Mouse (Mus musculus): ENCODE measurements around the gene Dnajb1. TPM values are rescaled to one million over a fixed set of nuclear protein-coding genes. Genes with fewer than 3 reads are reported as not detected.

The Dnajb1 gene
- polyA plus RNA-seq, 1 experiment from 2014 or later: 69.6 TPM

- Histone ChIP-seq H3K4me2 (ENCODE audit: low read depth, low read length) (no peak overlapping the region), H3K27me3 (ENCODE audit: control insufficient read depth, insufficient read depth, low read length) (no peaks in the 10 kb centered on the region), H3K9ac (ENCODE audit: low read length) (no peak overlapping the region), H3K36me3 (ENCODE audit: control insufficient read depth, insufficient read depth, low read length) (peaks cover 4% of the 10 kb centered on the region; the same call in 1 of the 2 replicates), H3K27ac (ENCODE audit: low read length) (no peak overlapping the region), H3K9me3 (replicated peaks; ENCODE audit: control insufficient read depth, low read length) (no peaks in the 10 kb centered on the region), H3K4me3 (replicated peaks; ENCODE audit: low read length) (no peak overlapping the region), H3K4me1 (ENCODE audit: control insufficient read depth, insufficient read depth, low read length) (no peaks in the 10 kb centered on the region)
- 75% methylated on average over 2 of the region's 2 CpGs for WGBS
- ATAC-seq (ENCODE audit: insufficient read depth, low FRiP score): no peak
Observed at GRCm38 (mm10) chr8:83617111-83617510, 9.1 kb downstream of the Dnajb1 start.

- Histone ChIP-seq H3K4me2 (ENCODE audit: low read depth, low read length) (no peak overlapping the region), H3K9me3 (replicated peaks; ENCODE audit: control insufficient read depth, low read length) (no peaks in the 10 kb centered on the region), H3K4me1 (ENCODE audit: control insufficient read depth, insufficient read depth, low read length) (no peaks in the 10 kb centered on the region), H3K27me3 (ENCODE audit: control insufficient read depth, insufficient read depth, low read length) (no peaks in the 10 kb centered on the region), H3K36me3 (ENCODE audit: control insufficient read depth, insufficient read depth, low read length) (no peaks in the 10 kb centered on the region), H3K27ac (ENCODE audit: low read length) (no peak overlapping the region), H3K9ac (ENCODE audit: low read length) (no peak overlapping the region), H3K4me3 (replicated peaks; ENCODE audit: low read length) (no peak overlapping the region)
- no peak for ATAC-seq (ENCODE audit: insufficient read depth, low FRiP score)
- 94% methylated on average over 2 of the region's 2 CpGs for WGBS
Observed at GRCm38 (mm10) chr8:83618566-83618965, 10.6 kb downstream of the Dnajb1 start.

GRCm38 (mm10) chr8:83619568-83620285 is 11.7 kb downstream of the Dnajb1 start:
- Histone ChIP-seq H3K4me1 (ENCODE audit: control insufficient read depth, insufficient read depth, low read length) (no peaks in the 10 kb centered on the region), H3K36me3 (ENCODE audit: control insufficient read depth, insufficient read depth, low read length) (no peaks in the 10 kb centered on the region), H3K4me3 (replicated peaks; ENCODE audit: low read length) (no peak overlapping the region), H3K4me2 (ENCODE audit: low read depth, low read length) (no peak overlapping the region), H3K27me3 (ENCODE audit: control insufficient read depth, insufficient read depth, low read length) (no peaks in the 10 kb centered on the region), H3K9me3 (replicated peaks; ENCODE audit: control insufficient read depth, low read length) (no peaks in the 10 kb centered on the region), H3K27ac (ENCODE audit: low read length) (peak overlapping the region; percentile 78), H3K9ac (ENCODE audit: low read length) (no peak overlapping the region)
- WGBS: 68% methylated on average over 9 of the region's 9 CpGs
- ATAC-seq (ENCODE audit: insufficient read depth, low FRiP score): peak; percentile 81; the same call in 1 of the 2 replicates

GRCm38 (mm10) chr8:83621691-83622388 is 13.8 kb downstream of the Dnajb1 start:
- H3K36me3 ChIP-seq (ENCODE audit: control insufficient read depth, insufficient read depth, low read length): no peaks in the 10 kb centered on the region
- peak overlapping the region; percentile 42 for H3K4me3 ChIP-seq (replicated peaks; ENCODE audit: low read length)
- H3K27me3 ChIP-seq (ENCODE audit: control insufficient read depth, insufficient read depth, low read length): no peaks in the 10 kb centered on the region
- H3K9me3 ChIP-seq (replicated peaks; ENCODE audit: control insufficient read depth, low read length): no peaks in the 10 kb centered on the region
- H3K27ac ChIP-seq (ENCODE audit: low read length): no peak overlapping the region
- no peak for ATAC-seq (ENCODE audit: insufficient read depth, low FRiP score)
- no peaks in the 10 kb centered on the region for H3K4me1 ChIP-seq (ENCODE audit: control insufficient read depth, insufficient read depth, low read length)
- H3K9ac ChIP-seq (ENCODE audit: low read length): peak overlapping the region; percentile 69
- 52% methylated on average over 15 of the region's 15 CpGs for WGBS
- H3K4me2 ChIP-seq (ENCODE audit: low read depth, low read length): peak overlapping the region; percentile 72

- no peak overlapping the region for H3K27ac ChIP-seq (ENCODE audit: low read length)
- H3K9ac ChIP-seq (ENCODE audit: low read length): peak overlapping the region; percentile 69
- ATAC-seq (ENCODE audit: insufficient read depth, low FRiP score): peak; percentile 89
- peak overlapping the region; percentile 42 for H3K4me3 ChIP-seq (replicated peaks; ENCODE audit: low read length)
- no peaks in the 10 kb centered on the region for H3K27me3 ChIP-seq (ENCODE audit: control insufficient read depth, insufficient read depth, low read length)
- no peaks in the 10 kb centered on the region for H3K36me3 ChIP-seq (ENCODE audit: control insufficient read depth, insufficient read depth, low read length)
- no peaks in the 10 kb centered on the region for H3K9me3 ChIP-seq (replicated peaks; ENCODE audit: control insufficient read depth, low read length)
- H3K4me2 ChIP-seq (ENCODE audit: low read depth, low read length): peak overlapping the region; percentile 72
- WGBS: 6% methylated on average over 23 of the region's 23 CpGs
- H3K4me1 ChIP-seq (ENCODE audit: control insufficient read depth, insufficient read depth, low read length): no peaks in the 10 kb centered on the region
Observed at GRCm38 (mm10) chr8:83622389-83622989, 14.5 kb downstream of the Dnajb1 start.

GRCm38 (mm10) chr8:83623549-83623948 is 15.6 kb downstream of the Dnajb1 start:
- no peak for ATAC-seq (ENCODE audit: insufficient read depth, low FRiP score)
- no peaks in the 10 kb centered on the region for H3K9me3 ChIP-seq (replicated peaks; ENCODE audit: control insufficient read depth, low read length)
- H3K27me3 ChIP-seq (ENCODE audit: control insufficient read depth, insufficient read depth, low read length): no peaks in the 10 kb centered on the region
- H3K4me3 ChIP-seq (replicated peaks; ENCODE audit: low read length): no peak overlapping the region
- no peaks in the 10 kb centered on the region for H3K4me1 ChIP-seq (ENCODE audit: control insufficient read depth, insufficient read depth, low read length)
- WGBS: 90% methylated on average over 7 of the region's 7 CpGs
- no peak overlapping the region for H3K27ac ChIP-seq (ENCODE audit: low read length)
- H3K36me3 ChIP-seq (ENCODE audit: control insufficient read depth, insufficient read depth, low read length): no peaks in the 10 kb centered on the region
- no peak overlapping the region for H3K4me2 ChIP-seq (ENCODE audit: low read depth, low read length)
- H3K9ac ChIP-seq (ENCODE audit: low read length): no peak overlapping the region

GRCm38 (mm10) chr8:83624739-83625138 is 16.7 kb downstream of the Dnajb1 start:
- 37% methylated on average over 3 of the region's 3 CpGs for WGBS
- Histone ChIP-seq H3K36me3 (ENCODE audit: control insufficient read depth, insufficient read depth, low read length) (no peaks in the 10 kb centered on the region), H3K9ac (ENCODE audit: low read length) (no peak overlapping the region), H3K4me2 (ENCODE audit: low read depth, low read length) (no peak overlapping the region), H3K4me1 (ENCODE audit: control insufficient read depth, insufficient read depth, low read length) (no peaks in the 10 kb centered on the region), H3K4me3 (replicated peaks; ENCODE audit: low read length) (no peak overlapping the region), H3K27ac (ENCODE audit: low read length) (no peak overlapping the region), H3K9me3 (replicated peaks; ENCODE audit: control insufficient read depth, low read length) (no peaks in the 10 kb centered on the region), H3K27me3 (ENCODE audit: control insufficient read depth, insufficient read depth, low read length) (no peaks in the 10 kb centered on the region)
- no peak for ATAC-seq (ENCODE audit: insufficient read depth, low FRiP score)

- Histone ChIP-seq H3K4me3 (replicated peaks; ENCODE audit: low read length) (no peak overlapping the region), H3K4me1 (ENCODE audit: control insufficient read depth, insufficient read depth, low read length) (no peaks in the 10 kb centered on the region), H3K36me3 (ENCODE audit: control insufficient read depth, insufficient read depth, low read length) (no peaks in the 10 kb centered on the region), H3K27ac (ENCODE audit: low read length) (no peak overlapping the region), H3K9ac (ENCODE audit: low read length) (no peak overlapping the region), H3K27me3 (ENCODE audit: control insufficient read depth, insufficient read depth, low read length) (no peaks in the 10 kb centered on the region), H3K9me3 (replicated peaks; ENCODE audit: control insufficient read depth, low read length) (no peaks in the 10 kb centered on the region), H3K4me2 (ENCODE audit: low read depth, low read length) (no peak overlapping the region)
- WGBS: 83% methylated on average over 6 of the region's 6 CpGs
- no peak for ATAC-seq (ENCODE audit: insufficient read depth, low FRiP score)
Observed at GRCm38 (mm10) chr8:83625676-83626299, 17.8 kb downstream of the Dnajb1 start.

Measured in stomach, embryonic 16.5 days (tissue).